Mouse (Mus musculus) liver, postnatal 0 days (tissue): ENCODE results near the gene Nxf3. TPM values are rescaled to one million over a fixed set of nuclear protein-coding genes. Genes with fewer than 3 reads are reported as not detected.

Experiments used
- ATAC-seq: fragments of 200-750 bp; cut with Nextera tagmentation; 2 replicates; pipeline ENCODE4 v1.8.0; 2017; ENCODE audit warnings: mild to moderate bottlenecking, moderate library complexity
- DNase-seq: peaks from one replicate; pipeline ENCODE4 v3.0.0-alpha.2; 2016
- H3K27ac ChIP-seq: fragments of 300-500 bp; sonication (generic); 2 replicates; pipeline ENCODE4 v1.5.1; 2014; ENCODE audit warnings: antibody characterized with exemption, moderate library complexity, mild to moderate bottlenecking, low read depth
- H3K27me3 ChIP-seq: fragments of 300-500 bp; sonication (generic); 2 replicates; pipeline ENCODE4 v1.6.1; 2014; ENCODE audit warnings: low read length, control low read depth, mixed read lengths; ENCODE audit not compliant: insufficient read depth
- H3K36me3 ChIP-seq: fragments of 300-500 bp; sonication (generic); replicated peaks from 2 replicates; pipeline ENCODE4 v1.6.1; 2014; ENCODE audit warnings: mild to moderate bottlenecking, control low read depth, low read length, moderate library complexity, mixed read lengths; ENCODE audit not compliant: insufficient read depth
- H3K4me1 ChIP-seq: fragments of 300-500 bp; sonication (generic); 2 replicates; pipeline ENCODE4 v1.6.1; 2014; ENCODE audit warnings: antibody characterized with exemption, mild to moderate bottlenecking, control low read depth; ENCODE audit not compliant: insufficient read depth
- H3K4me2 ChIP-seq: fragments of 300-500 bp; sonication (generic); 2 replicates; pipeline ENCODE4 v1.6.1; 2014; ENCODE audit warnings: low read depth, mild to moderate bottlenecking, low read length, moderate library complexity, mixed read lengths
- H3K4me3 ChIP-seq: fragments of 300-500 bp; sonication (generic); 2 replicates; pipeline ENCODE4 v1.5.1; 2014; ENCODE audit warnings: low read depth, low read length
- H3K9ac ChIP-seq: fragments of 300-500 bp; sonication (generic); replicated peaks from 2 replicates; pipeline ENCODE4 v1.6.1; 2014; ENCODE audit warnings: mild to moderate bottlenecking, moderate library complexity
- H3K9me3 ChIP-seq: fragments of 300-500 bp; sonication (generic); 2 replicates; pipeline ENCODE4 v1.6.1; 2016; ENCODE audit warnings: mild to moderate bottlenecking, control low read depth, low read length, mixed read lengths
- CTCF ChIP-seq: sonication (generic); IDR thresholded peaks from 2 replicates; pipeline ENCODE4 v1.5.1; 2016; ENCODE audit warnings: antibody characterized with exemption, low read depth
- EP300 ChIP-seq: IDR thresholded peaks from 2 replicates; pipeline ENCODE4 v1.6.1; 2016; ENCODE audit warnings: antibody characterized with exemption, low read depth, mild to moderate bottlenecking
- WGBS: fragments of 180-500 bp; shearing (Covaris S2); extraction: QIAGEN DNeasy Blood & Tissue Kit; methylation state at CpG from one replicate; pipeline ENCODE4 v1.1.7; 2014; ENCODE audit not compliant: insufficient replicate concordance; 5-methylcytosine and 5-hydroxymethylcytosine counted together
- polyA plus RNA-seq: library from polyadenylated mRNA; unstranded; fragments of >200 nt; fragmentation: Nextera tagmentation; extraction: Ambion mirVana; gene quantifications from 2 replicates; pipeline ENCODE4 v1.2.1, GENCODE M21; 2015

The Nxf3 gene
- 0.07 and 0.09 TPM in 2 replicates for polyA plus RNA-seq

GRCm38 (mm10) chrX:136085155-136085554 is at the start of gene Nxf3:
Gene Nxf3 (minus strand): TSS chrX:136085255.
- 73% methylated on average over 9 of the region's 9 CpGs for WGBS
- H3K36me3 ChIP-seq: no peaks in the 10 kb centered on the region
- H3K4me1 ChIP-seq: no peaks in the 10 kb centered on the region
- H3K4me2 ChIP-seq: no peak within 1 kb of the TSS
- H3K27ac ChIP-seq: no peak within 1 kb of the TSS
- no peak within 1 kb of the TSS for H3K9ac ChIP-seq
- DNase-seq (no peak), ATAC-seq (no peak)
- TF ChIP-seq EP300 (no peak), CTCF (no peak)
- no peaks in the 10 kb centered on the region for H3K9me3 ChIP-seq
- no peak within 1 kb of the TSS for H3K4me3 ChIP-seq
- no peaks in the 10 kb centered on the region for H3K27me3 ChIP-seq

DNA sequence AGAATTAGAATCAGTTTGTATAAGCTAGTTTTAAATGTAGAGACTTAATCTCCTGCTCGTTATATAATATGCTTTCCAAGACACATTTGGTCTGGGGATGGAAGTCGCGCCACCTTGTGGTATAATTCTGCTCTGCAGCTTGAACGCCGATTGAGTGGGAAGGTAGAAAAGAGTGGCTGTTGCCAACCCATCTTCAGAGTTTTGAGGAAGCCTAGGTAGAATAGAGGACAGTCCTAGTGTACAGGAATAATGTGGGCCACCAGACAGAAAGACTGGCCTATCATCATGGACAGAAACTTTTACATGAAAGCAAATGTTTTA is 42.6 kb upstream of the Nxf3 start:
- Histone ChIP-seq H3K27ac (no peak overlapping the region), H3K4me1 (no peaks in the 10 kb centered on the region), H3K4me3 (no peak overlapping the region), H3K36me3 (no peaks in the 10 kb centered on the region), H3K27me3 (no peaks in the 10 kb centered on the region), H3K9me3 (no peaks in the 10 kb centered on the region), H3K4me2 (no peak overlapping the region), H3K9ac (no peak overlapping the region)
- peak; percentile 65 for DNase-seq
- ATAC-seq: no peak
- 11% methylated on average over 5 of the region's 5 CpGs for WGBS
- TF ChIP-seq CTCF (peak; percentile 74), EP300 (no peak)

DNA sequence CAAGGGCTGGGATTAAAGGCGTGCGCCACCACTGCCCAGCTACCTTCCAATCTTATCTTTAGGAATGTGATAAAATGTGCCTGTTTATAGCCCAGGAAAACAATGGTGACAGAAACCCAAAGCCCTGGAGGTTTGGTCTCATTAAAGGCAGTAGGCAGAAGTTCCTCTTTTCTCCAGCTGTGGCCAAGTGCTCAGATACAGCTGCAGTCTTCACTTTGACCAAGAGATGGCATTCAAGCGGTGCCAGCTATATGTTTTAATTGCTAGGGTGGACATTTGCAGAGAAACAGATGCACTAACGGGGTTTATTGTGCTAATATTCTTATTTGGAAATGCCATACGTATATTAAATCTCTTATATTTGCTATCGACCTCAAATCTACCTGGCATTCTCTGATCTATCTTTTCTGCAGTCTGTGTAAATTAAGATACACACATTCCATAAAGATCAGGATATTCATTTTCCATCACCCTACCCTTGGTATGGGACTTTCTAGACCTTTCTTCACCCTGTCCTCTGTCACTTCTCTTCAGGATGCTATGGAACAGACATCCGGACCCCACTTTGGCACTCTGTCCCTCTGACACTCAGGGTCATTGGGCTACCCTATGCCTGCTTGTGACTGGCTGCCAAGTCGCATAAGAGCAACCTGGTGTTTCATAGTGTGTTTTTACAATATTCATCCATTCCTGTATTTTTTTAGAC is 42.1 kb upstream of the Nxf3 start:
- TF ChIP-seq CTCF (peak; percentile 54), EP300 (no peak)
- no peak overlapping the region for H3K9ac ChIP-seq
- no peak overlapping the region for H3K27ac ChIP-seq
- DNase-seq (no peak), ATAC-seq (peak; percentile 51; the same call in 1 of the 2 replicates)
- 47% methylated on average over 8 of the region's 8 CpGs for WGBS
- H3K4me1 ChIP-seq: no peaks in the 10 kb centered on the region
- no peaks in the 10 kb centered on the region for H3K27me3 ChIP-seq
- H3K4me2 ChIP-seq: no peak overlapping the region
- H3K9me3 ChIP-seq: no peaks in the 10 kb centered on the region
- H3K36me3 ChIP-seq: no peaks in the 10 kb centered on the region
- no peak overlapping the region for H3K4me3 ChIP-seq

- Histone ChIP-seq H3K4me3 (no peak overlapping the region), H3K4me1 (no peaks in the 10 kb centered on the region), H3K27me3 (no peaks in the 10 kb centered on the region), H3K27ac (no peak overlapping the region), H3K9ac (no peak overlapping the region), H3K4me2 (peak overlapping the region; percentile 42), H3K9me3 (no peaks in the 10 kb centered on the region), H3K36me3 (no peaks in the 10 kb centered on the region)
- DNase-seq (no peak), ATAC-seq (peak; percentile 40; the same call in 1 of the 2 replicates)
- 21% methylated on average over 23 of the region's 23 CpGs for WGBS
- TF ChIP-seq EP300 (no peak), CTCF (no peak)
Measured at GRCm38 (mm10) chrX:136115419-136115961, 30.4 kb upstream of the Nxf3 start.

DNA sequence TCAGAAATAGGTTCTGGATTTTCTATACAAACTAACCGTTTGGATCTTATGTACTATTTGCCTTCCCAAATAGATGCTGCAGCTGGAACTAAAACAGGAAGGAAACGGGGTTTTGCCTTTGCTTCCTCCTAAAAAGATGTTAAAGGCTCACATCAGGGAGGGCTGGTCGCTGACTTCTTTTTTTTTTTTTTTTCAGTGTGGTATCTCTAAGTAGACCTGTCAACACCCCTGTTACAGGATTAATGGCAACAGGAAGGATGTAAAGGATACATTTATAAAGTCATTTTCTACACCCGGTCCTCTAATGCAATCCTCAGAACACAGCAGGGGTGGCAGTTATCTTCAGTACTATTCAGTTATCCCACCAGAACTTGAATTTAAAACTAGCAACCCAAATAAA is 30.0 kb upstream of the Nxf3 start:
- H3K27ac ChIP-seq: no peak overlapping the region
- no peaks in the 10 kb centered on the region for H3K36me3 ChIP-seq
- H3K4me3 ChIP-seq: no peak overlapping the region
- TF ChIP-seq CTCF (no peak), EP300 (no peak)
- H3K9me3 ChIP-seq: no peaks in the 10 kb centered on the region
- no peaks in the 10 kb centered on the region for H3K4me1 ChIP-seq
- H3K4me2 ChIP-seq: peak overlapping the region; percentile 42; the same call in 1 of the 2 replicates
- H3K9ac ChIP-seq: no peak overlapping the region
- no peak for DNase-seq
- no peaks in the 10 kb centered on the region for H3K27me3 ChIP-seq
- no peak for ATAC-seq
- 26% methylated on average over 4 of the region's 4 CpGs for WGBS

DNA sequence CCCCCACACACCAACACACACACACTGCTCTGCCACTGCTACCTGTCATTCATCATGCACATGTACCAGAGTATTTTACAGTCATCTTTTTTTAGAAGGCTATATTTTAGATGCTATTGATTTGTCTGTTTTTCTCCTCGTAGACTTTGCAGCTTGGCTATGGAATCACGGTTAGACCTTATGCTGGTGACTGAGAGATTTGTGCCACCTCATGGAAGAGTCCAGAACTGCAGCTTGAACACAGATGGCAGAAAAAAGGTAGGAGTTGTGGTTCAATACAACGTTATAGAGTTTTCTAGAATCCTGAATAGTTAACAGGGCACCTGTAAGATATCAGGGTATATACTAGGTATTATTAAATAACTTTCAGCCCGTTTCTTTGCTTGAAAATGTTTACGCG is 22.9 kb upstream of the Nxf3 start:
- no peak overlapping the region for H3K27ac ChIP-seq
- H3K4me1 ChIP-seq: no peaks in the 10 kb centered on the region
- H3K27me3 ChIP-seq: no peaks in the 10 kb centered on the region
- no peak overlapping the region for H3K9ac ChIP-seq
- TF ChIP-seq EP300 (no peak), CTCF (peak; percentile 69)
- DNase-seq: peak; percentile 33
- 42% methylated on average over 6 of the region's 6 CpGs for WGBS
- no peak overlapping the region for H3K4me3 ChIP-seq
- H3K36me3 ChIP-seq: no peaks in the 10 kb centered on the region
- no peak for ATAC-seq
- no peaks in the 10 kb centered on the region for H3K9me3 ChIP-seq
- H3K4me2 ChIP-seq: no peak overlapping the region
